Mouse (Mus musculus): Measurements from ENCODE around the gene Pitx3. TPM values are rescaled to one million over a fixed set of nuclear protein-coding genes. Genes with fewer than 3 reads are reported as not detected.
"Not testable (repeated sequence)": the region's sequence is repeated elsewhere in the genome, so short reads cannot be mapped to it uniquely, and the experiment has no call there.

Gene Pitx3
- polyA plus RNA-seq, 1 experiment from 2014 or later, result not detected

- H3K4me1 ChIP-seq (ENCODE audit: control insufficient read depth, insufficient read depth, low read length); H3K4me2 ChIP-seq (replicated peaks; ENCODE audit: low read depth, low read length); H3K36me3 ChIP-seq (ENCODE audit: control insufficient read depth, insufficient read depth, low read length); H3K9ac ChIP-seq (replicated peaks; ENCODE audit: low read depth, low read length); H3K9me3 ChIP-seq (ENCODE audit: control insufficient read depth, low read depth, low read length); ATAC-seq (ENCODE audit: insufficient number of reproducible peaks, insufficient read depth, low FRiP score, low read depth); H3K27ac ChIP-seq (ENCODE audit: low read length); H3K4me3 ChIP-seq (ENCODE audit: low read depth, low read length): not testable (repeated sequence)
- peaks cover 25% of the 10 kb centered on the region for H3K27me3 ChIP-seq (ENCODE audit: control insufficient read depth, insufficient read depth, low read length)
- 83% methylated on average over 5 of the region's 6 CpGs for WGBS
Observed at GRCm38 (mm10) chr19:46129737-46130136, 18.4 kb downstream of the Pitx3 start.

- no peak overlapping the region for H3K27ac ChIP-seq (ENCODE audit: low read length)
- H3K9me3 ChIP-seq (ENCODE audit: control insufficient read depth, low read depth, low read length), result no peaks in the 10 kb centered on the region
- H3K36me3 ChIP-seq (ENCODE audit: control insufficient read depth, insufficient read depth, low read length), result no peaks in the 10 kb centered on the region
- no peaks in the 10 kb centered on the region for H3K4me1 ChIP-seq (ENCODE audit: control insufficient read depth, insufficient read depth, low read length)
- WGBS, result 79% methylated on average over 4 of the region's 4 CpGs
- no peak overlapping the region for H3K4me3 ChIP-seq (ENCODE audit: low read depth, low read length)
- no peaks in the 10 kb centered on the region for H3K27me3 ChIP-seq (ENCODE audit: control insufficient read depth, insufficient read depth, low read length)
- ATAC-seq (ENCODE audit: insufficient number of reproducible peaks, insufficient read depth, low FRiP score, low read depth), result no peak
- no peak overlapping the region for H3K9ac ChIP-seq (replicated peaks; ENCODE audit: low read depth, low read length)
- no peak overlapping the region for H3K4me2 ChIP-seq (replicated peaks; ENCODE audit: low read depth, low read length)
Observed at GRCm38 (mm10) chr19:46126301-46126700, 21.8 kb downstream of the Pitx3 start.

- Histone ChIP-seq H3K9me3 (ENCODE audit: control insufficient read depth, low read depth, low read length) (no peaks in the 10 kb centered on the region), H3K27ac (ENCODE audit: low read length) (no peak overlapping the region)
- ATAC-seq (ENCODE audit: insufficient number of reproducible peaks, insufficient read depth, low FRiP score, low read depth), result no peak
Observed at GRCm38 (mm10) chr19:46124651-46125050, 23.5 kb downstream of the Pitx3 start.

GRCm38 (mm10) chr19:46123876-46124275, 24.2 kb downstream of the Pitx3 start:
- Histone ChIP-seq H3K27me3 (ENCODE audit: control insufficient read depth, insufficient read depth, low read length) (no peaks in the 10 kb centered on the region), H3K36me3 (ENCODE audit: control insufficient read depth, insufficient read depth, low read length) (no peaks in the 10 kb centered on the region), H3K9ac (replicated peaks; ENCODE audit: low read depth, low read length) (no peak overlapping the region), H3K4me2 (replicated peaks; ENCODE audit: low read depth, low read length) (no peak overlapping the region), H3K4me1 (ENCODE audit: control insufficient read depth, insufficient read depth, low read length) (no peaks in the 10 kb centered on the region), H3K9me3 (ENCODE audit: control insufficient read depth, low read depth, low read length) (no peaks in the 10 kb centered on the region), H3K27ac (ENCODE audit: low read length) (no peak overlapping the region), H3K4me3 (ENCODE audit: low read depth, low read length) (no peak overlapping the region)
- WGBS, result 76% methylated on average over 3 of the region's 3 CpGs
- ATAC-seq (ENCODE audit: insufficient number of reproducible peaks, insufficient read depth, low FRiP score, low read depth), result no peak

More at GRCm38 (mm10) chr19:46124651-46125050, 23.5 kb downstream of the Pitx3 start:
- Histone ChIP-seq H3K4me1 (ENCODE audit: control insufficient read depth, insufficient read depth, low read length) (no peaks in the 10 kb centered on the region), H3K4me3 (ENCODE audit: low read depth, low read length) (no peak overlapping the region), H3K27me3 (ENCODE audit: control insufficient read depth, insufficient read depth, low read length) (no peaks in the 10 kb centered on the region), H3K4me2 (replicated peaks; ENCODE audit: low read depth, low read length) (no peak overlapping the region), H3K9ac (replicated peaks; ENCODE audit: low read depth, low read length) (no peak overlapping the region), H3K36me3 (ENCODE audit: control insufficient read depth, insufficient read depth, low read length) (no peaks in the 10 kb centered on the region)

GRCm38 (mm10) chr19:46120872-46121271, 27.3 kb downstream of the Pitx3 start:
- Histone ChIP-seq H3K9me3 (ENCODE audit: control insufficient read depth, low read depth, low read length) (no peaks in the 10 kb centered on the region), H3K4me2 (replicated peaks; ENCODE audit: low read depth, low read length) (no peak overlapping the region), H3K4me3 (ENCODE audit: low read depth, low read length) (no peak overlapping the region), H3K36me3 (ENCODE audit: control insufficient read depth, insufficient read depth, low read length) (no peaks in the 10 kb centered on the region), H3K9ac (replicated peaks; ENCODE audit: low read depth, low read length) (no peak overlapping the region), H3K4me1 (ENCODE audit: control insufficient read depth, insufficient read depth, low read length) (no peaks in the 10 kb centered on the region), H3K27me3 (ENCODE audit: control insufficient read depth, insufficient read depth, low read length) (no peaks in the 10 kb centered on the region), H3K27ac (ENCODE audit: low read length) (no peak overlapping the region)
- 71% methylated on average over 6 of the region's 6 CpGs for WGBS
- ATAC-seq (ENCODE audit: insufficient number of reproducible peaks, insufficient read depth, low FRiP score, low read depth), result no peak

GRCm38 (mm10) chr19:46119458-46119857, 28.7 kb downstream of the Pitx3 start:
- Histone ChIP-seq H3K27me3 (ENCODE audit: control insufficient read depth, insufficient read depth, low read length) (no peaks in the 10 kb centered on the region), H3K27ac (ENCODE audit: low read length) (no peak overlapping the region), H3K4me2 (replicated peaks; ENCODE audit: low read depth, low read length) (no peak overlapping the region), H3K9me3 (ENCODE audit: control insufficient read depth, low read depth, low read length) (no peaks in the 10 kb centered on the region), H3K4me3 (ENCODE audit: low read depth, low read length) (no peak overlapping the region), H3K36me3 (ENCODE audit: control insufficient read depth, insufficient read depth, low read length) (no peaks in the 10 kb centered on the region), H3K9ac (replicated peaks; ENCODE audit: low read depth, low read length) (no peak overlapping the region), H3K4me1 (ENCODE audit: control insufficient read depth, insufficient read depth, low read length) (no peaks in the 10 kb centered on the region)
- 88% methylated on average over 3 of the region's 3 CpGs for WGBS
- no peak for ATAC-seq (ENCODE audit: insufficient number of reproducible peaks, insufficient read depth, low FRiP score, low read depth)

GRCm38 (mm10) chr19:46114617-46115016, 33.5 kb downstream of the Pitx3 start:
- Histone ChIP-seq H3K9me3 (ENCODE audit: control insufficient read depth, low read depth, low read length) (no peaks in the 10 kb centered on the region), H3K4me2 (replicated peaks; ENCODE audit: low read depth, low read length) (no peak overlapping the region), H3K4me3 (ENCODE audit: low read depth, low read length) (no peak overlapping the region), H3K9ac (replicated peaks; ENCODE audit: low read depth, low read length) (no peak overlapping the region), H3K27ac (ENCODE audit: low read length) (no peak overlapping the region), H3K36me3 (ENCODE audit: control insufficient read depth, insufficient read depth, low read length) (no peaks in the 10 kb centered on the region), H3K27me3 (ENCODE audit: control insufficient read depth, insufficient read depth, low read length) (no peaks in the 10 kb centered on the region), H3K4me1 (ENCODE audit: control insufficient read depth, insufficient read depth, low read length) (no peaks in the 10 kb centered on the region)
- WGBS, result 53% methylated on average over 4 of the region's 4 CpGs
- no peak for ATAC-seq (ENCODE audit: insufficient number of reproducible peaks, insufficient read depth, low FRiP score, low read depth)

GRCm38 (mm10) chr19:46110781-46111180, 37.3 kb downstream of the Pitx3 start:
- H3K36me3 ChIP-seq (ENCODE audit: control insufficient read depth, insufficient read depth, low read length), result no peaks in the 10 kb centered on the region
- 86% methylated on average over 5 of the region's 5 CpGs for WGBS
- H3K4me2 ChIP-seq (replicated peaks; ENCODE audit: low read depth, low read length), result no peak overlapping the region
- no peaks in the 10 kb centered on the region for H3K27me3 ChIP-seq (ENCODE audit: control insufficient read depth, insufficient read depth, low read length)
- H3K27ac ChIP-seq (ENCODE audit: low read length), result no peak overlapping the region
- H3K4me3 ChIP-seq (ENCODE audit: low read depth, low read length), result no peak overlapping the region
- no peaks in the 10 kb centered on the region for H3K9me3 ChIP-seq (ENCODE audit: control insufficient read depth, low read depth, low read length)
- no peak for ATAC-seq (ENCODE audit: insufficient number of reproducible peaks, insufficient read depth, low FRiP score, low read depth)
- H3K4me1 ChIP-seq (ENCODE audit: control insufficient read depth, insufficient read depth, low read length), result no peaks in the 10 kb centered on the region
- H3K9ac ChIP-seq (replicated peaks; ENCODE audit: low read depth, low read length), result no peak overlapping the region

- Histone ChIP-seq H3K9ac (replicated peaks; ENCODE audit: low read depth, low read length) (no peak overlapping the region), H3K4me1 (ENCODE audit: control insufficient read depth, insufficient read depth, low read length) (no peaks in the 10 kb centered on the region), H3K9me3 (ENCODE audit: control insufficient read depth, low read depth, low read length) (no peaks in the 10 kb centered on the region), H3K27ac (ENCODE audit: low read length) (no peak overlapping the region), H3K4me3 (ENCODE audit: low read depth, low read length) (no peak overlapping the region), H3K36me3 (ENCODE audit: control insufficient read depth, insufficient read depth, low read length) (no peaks in the 10 kb centered on the region), H3K27me3 (ENCODE audit: control insufficient read depth, insufficient read depth, low read length) (no peaks in the 10 kb centered on the region), H3K4me2 (replicated peaks; ENCODE audit: low read depth, low read length) (no peak overlapping the region)
- ATAC-seq (ENCODE audit: insufficient number of reproducible peaks, insufficient read depth, low FRiP score, low read depth), result no peak
- WGBS, result 74% methylated on average over 2 of the region's 2 CpGs
Observed at GRCm38 (mm10) chr19:46110214-46110613, 37.9 kb downstream of the Pitx3 start.
